Mouse (Mus musculus) stomach, postnatal 0 days (tissue): ENCODE measurements around the gene Lonrf2.

Experiments used
- CTCF ChIP-seq: IDR thresholded peaks from 2 replicates; pipeline ENCODE4 v1.5.1; 2016; ENCODE audit warnings: antibody characterized with exemption, low read depth, mild to moderate bottlenecking, moderate library complexity
- EP300 ChIP-seq: optimal IDR thresholded peaks from 2 replicates; pipeline ENCODE3; 2016; ENCODE audit warnings: antibody characterized with exemption

DNA sequence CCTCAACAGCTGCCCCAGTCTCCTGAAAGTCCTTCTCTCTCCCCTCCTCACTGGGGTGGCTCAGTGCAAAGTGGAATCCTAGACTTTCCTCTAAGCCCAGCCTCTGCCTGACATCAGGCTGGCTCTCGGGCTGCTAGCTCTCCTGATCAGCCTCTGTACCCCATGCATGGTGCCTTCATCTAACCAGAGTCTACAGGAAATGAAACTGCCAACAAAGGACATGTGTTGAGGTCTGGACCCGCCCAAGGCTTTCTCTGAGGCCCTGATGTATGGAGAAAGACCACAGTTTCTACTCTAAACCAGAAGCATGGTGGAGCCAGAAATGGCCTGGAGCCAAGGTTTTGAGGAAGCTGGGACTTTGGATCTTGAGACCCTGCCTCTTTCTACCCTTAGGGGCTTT, 49.4 kb upstream of the Lonrf2 start:
- no peak for TF ChIP-seq CTCF
- no peak for TF ChIP-seq EP300
